Mouse (Mus musculus) frontal cortex, adult 2 months (tissue): ENCODE measurements at regions not wholly inside any gene's neighbourhood (a gene's known extent, or its start where the extent isn't known, plus 50 kb on each side); places are given as distances from the start of the nearest gene placed in this dataset.

Source experiments
- DNase-seq, 2 experiments: peaks; one replicate each; pipeline ENCODE4 v3.0.0; 2022; ENCODE audit warnings: low spot score in 1 of 2; ENCODE audit errors: extremely low spot score in 1 of 2

DNA sequence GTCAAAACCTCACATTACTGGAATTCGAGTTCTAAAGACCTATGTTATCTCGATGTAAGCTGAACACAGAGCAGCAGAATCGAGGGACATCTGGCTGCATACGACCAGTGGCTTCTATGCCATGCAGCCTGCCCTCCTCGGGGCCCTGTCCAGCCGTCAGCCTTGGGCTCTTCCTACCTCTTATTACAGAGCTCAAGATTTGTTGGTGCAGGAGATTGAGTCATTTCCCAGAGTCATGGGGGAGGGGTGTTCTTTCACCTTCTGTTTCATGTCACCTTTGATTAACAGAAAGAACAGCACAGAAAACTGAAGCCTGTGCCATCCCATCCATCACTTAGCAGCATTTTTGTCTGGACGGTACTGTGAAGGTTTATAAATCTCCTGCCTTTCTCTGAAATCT is 52.1 kb downstream of the Sst start:
- no peak for DNase-seq

DNA sequence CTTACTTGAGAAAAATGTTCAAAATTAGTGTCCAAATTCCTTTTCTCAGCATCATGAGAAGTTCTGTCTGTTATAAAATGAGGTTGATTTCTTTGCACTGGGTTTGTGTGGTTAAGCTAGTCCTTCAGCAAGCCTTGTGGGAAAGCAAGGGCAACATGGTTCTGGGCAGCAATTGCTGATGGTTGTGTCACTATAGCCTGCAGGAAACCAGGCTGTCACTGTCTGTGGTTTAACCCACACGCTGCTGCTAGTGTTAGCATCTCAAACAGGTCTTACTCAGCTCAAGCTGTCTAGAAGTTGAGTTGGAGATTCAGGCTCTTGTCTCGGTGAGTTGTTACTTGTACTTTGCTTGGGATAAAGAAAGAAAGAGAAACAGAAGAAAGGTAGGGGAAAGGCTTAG is 52.6 kb downstream of the Sst start:
- no peak for DNase-seq

DNA sequence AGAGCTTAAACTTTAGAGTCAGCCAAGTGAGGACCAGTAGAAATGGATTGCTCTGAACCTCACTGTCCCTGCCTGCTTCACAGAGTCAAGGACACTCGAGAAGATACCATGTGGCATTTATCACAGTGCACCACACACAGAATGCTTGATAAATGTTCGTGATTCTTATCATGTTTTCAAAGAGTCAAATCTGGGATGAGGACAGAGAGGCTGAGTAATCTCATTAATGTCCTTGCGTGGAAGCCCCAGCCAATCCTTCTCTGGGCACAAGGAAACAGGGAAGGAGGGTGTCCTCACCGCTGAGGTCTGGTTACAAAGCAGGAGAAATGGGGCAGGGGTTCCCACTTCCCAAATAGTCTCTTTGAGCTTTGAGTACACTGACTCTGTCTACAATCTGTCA is 55.8 kb downstream of the Sst start:
- no peak for DNase-seq

DNA sequence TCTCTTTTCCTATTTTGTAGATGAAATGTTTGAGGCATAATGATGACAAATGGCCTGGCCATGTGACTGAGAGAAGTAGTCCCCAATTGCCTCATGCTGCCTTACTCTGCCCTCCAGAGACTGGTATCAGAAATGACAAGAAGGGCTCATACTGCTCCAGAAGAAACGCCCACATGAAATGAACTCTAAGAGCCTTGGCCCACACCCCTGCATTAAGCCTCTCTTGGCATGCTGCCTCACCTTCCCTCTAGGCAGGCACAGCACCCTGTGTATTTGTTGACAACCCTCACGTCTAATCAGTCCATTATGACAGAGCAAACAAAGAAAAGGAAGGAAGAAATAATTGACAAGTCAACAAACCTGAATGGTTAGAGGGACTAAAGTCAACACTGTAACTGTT is 57.2 kb downstream of the Sst start:
- DNase-seq: no peak

DNA sequence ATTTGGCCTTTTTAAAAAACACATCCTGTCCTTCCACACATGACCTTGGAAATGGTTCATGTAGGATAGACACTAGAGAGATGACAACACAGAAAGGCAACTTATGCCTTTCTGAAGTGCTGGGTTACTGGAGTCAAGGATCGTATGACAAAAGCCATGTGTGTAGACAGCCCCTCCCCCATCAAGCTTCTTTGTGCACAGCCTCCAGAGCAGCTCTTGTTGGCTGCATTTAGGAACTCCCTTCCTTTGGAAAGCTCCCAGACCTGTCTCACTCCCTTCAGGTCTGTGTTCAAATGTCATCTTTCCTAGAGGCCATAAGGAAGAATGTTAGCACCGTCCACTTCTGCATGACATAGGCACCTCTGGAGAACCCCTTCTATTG is 57.7 kb downstream of the Sst start:
- no peak for DNase-seq

DNA sequence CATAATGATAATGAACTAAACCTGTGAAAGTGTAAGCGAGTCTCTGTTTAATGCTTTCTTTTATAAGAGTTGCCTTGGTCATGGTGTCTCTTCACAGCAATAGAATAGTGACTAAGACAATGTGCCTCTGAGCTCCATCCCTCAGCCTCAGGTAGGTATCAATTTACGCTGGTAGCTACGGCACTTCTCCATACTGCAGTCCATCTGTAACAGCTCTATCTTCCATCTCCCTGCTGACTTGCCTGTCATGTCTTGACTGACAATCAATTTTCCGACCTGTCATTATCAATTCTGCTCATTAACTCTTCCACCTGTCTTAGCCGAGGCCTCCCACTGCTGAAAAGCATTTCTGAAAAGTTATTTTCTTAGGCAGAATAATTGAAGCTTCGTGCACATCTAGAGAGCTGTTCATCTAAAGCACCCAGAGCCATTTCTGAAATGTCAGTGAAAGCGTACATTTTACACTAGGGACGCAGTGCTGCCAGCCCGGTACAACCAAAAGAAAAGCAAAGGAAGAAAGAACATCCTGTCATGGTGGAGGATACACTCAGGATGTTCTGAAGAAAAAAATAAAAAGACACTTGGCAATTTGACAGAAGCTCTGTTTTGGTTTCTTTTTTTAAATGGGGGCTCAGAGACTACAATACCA is 58.2 kb downstream of the Sst start:
- DNase-seq: no peak

DNA sequence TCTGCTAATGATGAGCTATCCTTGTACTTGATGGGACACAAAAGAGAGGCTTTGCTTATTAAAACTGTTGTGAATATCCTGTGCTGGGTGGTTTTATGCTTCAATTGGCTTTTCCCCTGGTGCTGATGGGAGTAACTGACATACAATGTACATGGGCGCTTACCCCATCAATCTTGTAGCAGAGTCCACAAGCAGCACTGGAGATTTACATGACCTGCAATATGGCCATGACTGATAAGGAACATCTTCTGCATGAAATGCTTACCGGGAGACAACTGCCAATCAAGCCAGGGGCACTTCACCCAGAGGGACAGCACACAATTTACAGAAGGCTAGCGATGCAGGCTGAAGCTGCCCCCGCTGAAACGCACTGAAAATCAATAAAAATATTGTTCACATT is 65.1 kb downstream of the Sst start:
- no peak for DNase-seq

DNA sequence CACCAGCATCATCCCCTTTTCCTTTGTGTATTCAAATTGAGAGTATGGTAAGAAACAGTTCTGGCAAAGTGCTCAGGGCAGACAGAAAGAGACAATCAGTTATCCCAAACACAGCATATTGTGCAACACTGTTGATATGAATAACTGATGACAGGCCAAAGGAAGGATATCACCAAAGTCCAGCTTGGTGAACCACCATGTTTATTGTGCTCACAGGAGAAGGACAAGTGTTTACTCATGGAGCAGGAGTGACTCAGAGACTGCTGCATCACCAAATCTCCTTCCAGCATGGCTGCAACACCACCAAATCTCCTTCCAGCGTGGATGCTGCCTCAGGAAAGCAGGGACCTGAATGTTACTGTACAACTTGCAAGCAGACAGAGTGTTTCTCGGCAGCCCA is 105.5 kb downstream of the Sst start:
- no peak for DNase-seq

DNA sequence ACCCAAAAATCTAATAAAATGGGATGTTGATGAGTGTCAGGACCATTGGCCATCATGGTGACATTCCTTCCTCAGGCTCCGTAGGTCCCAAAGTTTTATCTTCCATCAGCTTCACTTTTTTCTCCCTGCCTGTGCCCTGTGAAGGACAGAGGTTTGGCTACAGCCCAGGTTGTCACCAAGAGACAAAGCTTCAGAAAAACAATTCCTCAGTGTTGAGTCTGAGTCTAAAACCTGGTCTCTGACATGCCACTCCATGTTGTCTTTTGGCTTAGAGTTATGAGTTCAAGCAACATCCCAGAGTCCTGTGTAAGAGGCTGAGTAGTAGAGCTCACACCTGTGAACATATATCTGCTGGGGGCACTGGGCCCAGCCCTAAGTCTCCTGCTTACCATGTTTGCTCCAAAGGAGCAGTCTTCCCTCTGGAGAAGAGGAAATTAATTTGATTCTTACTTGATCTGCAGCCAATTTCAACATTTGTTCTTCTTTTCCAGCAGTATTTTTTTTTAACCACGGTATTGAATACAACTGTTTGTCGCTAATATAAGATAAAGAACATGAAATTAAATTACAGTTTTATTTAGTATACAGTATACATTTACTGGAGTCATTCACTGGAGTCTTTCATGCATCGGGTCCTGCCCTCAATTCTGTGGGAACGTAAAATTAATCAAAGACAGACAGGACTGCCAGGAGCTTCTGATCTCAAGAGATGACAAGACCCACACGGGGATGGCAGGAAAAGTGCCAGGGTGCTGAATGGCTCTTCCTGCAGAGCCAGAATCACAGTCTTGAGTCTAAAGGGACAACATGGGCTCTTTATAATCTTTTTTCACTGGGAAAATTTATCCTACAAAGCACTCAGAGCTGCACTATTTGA is 106.5 kb downstream of the Sst start:
- DNase-seq: no peak

DNA sequence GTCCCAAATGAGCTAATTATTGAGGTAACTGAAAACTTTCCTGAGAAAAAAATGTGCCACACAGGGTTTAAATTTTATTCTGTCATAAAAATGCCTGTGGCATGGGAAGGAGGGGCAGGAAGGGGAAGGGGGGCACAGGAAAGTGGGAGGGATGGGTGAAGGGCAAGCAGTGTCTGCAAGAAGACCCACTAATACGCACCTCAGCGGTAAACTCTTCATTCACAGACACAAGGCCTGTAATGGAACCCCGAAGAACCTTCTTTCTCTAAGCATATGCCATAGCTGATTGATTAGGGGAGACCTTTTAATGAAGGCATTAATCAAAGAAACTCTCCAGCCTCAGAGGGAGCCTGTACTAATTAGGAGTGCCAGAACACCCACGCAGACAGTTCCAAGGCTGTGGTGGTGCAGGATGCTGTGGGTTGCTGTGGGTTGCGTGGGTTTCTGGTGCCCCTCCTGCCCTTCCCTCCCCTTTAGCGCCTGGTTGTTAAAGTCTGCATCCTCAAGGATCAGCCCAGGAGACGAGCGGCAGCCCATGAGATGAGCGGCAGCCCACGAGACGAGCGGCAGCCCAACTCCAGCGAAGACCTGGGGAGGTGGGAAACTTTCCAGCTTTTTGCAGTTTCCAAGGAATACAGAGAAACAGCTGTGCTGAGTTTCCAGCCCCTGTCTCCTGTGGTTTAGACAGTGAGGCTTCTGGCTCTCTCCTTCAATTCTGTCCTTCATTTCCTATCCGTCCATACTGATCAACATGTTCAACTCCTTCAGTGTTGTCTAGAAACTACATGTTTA is 110.1 kb downstream of the Sst start:
- DNase-seq: no peak

DNA sequence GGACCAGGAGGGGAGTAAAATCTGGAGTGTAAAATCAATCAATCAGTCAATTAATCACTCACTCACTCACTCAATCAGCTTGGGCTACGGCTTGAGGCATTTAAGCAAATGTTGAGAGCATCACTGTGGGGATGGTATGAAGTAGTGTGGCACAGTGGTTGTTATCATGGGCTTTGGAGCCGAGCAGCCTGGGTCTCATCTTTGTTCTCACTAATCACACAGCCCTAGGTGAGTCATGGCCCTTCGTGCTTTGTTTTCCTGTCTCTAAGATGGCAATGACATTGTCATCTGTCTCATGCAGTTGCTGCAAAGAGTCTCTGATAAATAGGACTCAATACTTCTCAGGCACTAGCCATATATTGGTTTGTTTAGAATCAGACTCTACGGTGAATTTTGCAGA is 112.9 kb downstream of the Sst start:
- DNase-seq: no peak

DNA sequence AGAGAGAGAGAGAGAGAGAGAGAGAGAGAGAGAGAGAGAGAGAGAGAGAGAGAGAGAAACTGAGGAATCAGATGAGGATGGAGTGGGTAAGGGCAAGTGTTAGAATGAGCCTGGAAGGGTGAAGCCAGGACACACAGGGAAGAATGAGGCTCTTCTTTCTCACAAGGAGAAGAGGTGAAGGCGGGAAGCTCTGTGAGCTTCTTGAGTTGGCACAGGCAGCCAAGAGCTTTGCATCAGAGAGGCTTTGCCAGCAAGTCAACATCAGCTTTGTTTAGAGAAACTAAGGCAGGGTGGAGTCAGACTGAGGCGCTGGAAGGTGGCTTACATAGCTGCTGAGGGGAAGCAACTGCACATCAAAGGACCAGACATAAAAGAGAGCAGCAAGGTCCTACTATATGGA is 113.7 kb downstream of the Sst start:
- no peak for DNase-seq

DNA sequence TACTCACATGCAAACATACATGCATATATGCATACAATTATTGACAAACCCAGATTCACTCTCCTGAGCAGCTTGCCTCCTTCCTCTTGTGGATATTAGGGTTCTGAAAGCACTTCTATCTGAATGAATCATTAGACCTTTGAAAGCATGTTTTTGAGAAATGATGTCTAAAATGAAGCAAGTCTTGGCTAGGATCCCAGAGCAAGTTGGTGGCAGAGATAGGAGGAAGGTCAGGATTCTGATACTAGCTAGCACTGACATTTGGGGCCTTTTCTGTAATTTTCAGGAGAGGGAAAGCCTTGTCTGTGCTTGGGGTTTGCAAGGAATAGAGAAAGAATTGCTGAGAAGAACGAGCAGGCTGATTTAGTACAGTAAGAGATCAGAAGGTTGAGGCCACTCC is 114.3 kb downstream of the Sst start:
- no peak for DNase-seq

DNA sequence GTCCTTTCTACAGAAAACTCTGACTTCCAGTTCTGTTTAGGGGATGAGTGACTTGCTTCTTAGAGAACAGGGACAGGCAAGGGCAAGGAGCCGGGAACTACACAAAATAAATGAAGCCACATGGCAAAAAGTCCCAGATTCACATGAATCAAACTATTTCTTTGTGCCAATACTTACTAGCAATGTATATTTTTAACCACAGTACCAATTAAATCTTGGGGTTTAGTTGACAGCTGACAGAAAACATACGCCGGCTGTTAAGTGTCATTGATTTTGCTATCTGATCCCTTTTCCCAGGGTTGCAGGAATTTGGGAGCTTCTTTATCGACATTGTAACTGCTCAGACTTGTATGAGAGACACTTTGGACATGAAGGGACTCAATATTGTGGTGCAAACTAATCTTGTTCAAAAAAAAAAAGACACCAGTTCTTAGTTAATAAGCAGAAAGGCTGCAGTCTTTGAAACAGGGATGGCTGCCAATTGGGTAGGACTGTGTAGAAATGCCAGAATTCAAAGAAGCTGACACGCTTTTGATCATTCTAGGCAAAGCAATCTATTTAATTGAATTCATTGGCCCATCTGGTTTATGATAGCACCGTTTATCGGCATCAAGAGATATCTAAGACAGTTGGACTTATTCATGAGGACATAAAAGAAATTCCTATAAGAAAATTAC is 132.5 kb downstream of the Sst start:
- DNase-seq: peak in 1 of 2 experiments; percentile 26

DNA sequence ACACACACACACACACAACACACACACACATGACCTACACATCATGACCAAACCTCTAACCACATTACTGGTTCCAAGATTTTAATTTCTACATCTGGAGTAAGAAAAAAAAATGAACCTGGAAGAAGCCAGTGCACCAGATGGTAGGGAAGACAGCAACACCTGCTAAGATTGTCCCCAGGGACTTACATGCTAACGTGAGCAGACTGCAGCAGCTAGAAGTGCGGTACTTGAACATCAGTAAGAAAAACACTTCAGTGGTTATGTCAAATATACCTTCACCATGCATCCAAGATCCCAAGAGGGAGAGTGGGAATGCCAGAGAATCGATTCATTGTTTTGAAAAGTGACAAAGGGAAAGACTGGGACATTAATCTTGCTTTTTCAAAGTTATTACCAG is 153.7 kb downstream of the Sst start:
- no peak for DNase-seq

DNA sequence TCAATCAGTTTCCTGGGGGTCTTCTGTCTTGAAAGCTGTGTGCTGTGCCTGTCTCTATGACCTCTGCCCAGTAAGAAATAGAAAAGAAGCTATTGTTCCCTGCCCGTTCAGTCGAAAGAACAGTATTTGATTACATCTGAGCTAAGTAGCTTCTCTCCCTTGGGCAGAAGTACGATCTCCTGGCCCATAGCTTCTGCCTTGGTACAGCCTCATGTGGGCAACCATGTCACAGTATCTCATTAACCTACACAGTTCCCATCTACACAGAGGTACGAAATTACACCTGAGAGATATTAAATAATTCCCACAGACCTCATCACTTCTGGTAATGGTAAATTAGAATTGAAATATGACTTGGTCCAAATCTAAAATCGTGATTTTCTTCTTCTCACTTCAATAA is 155.0 kb downstream of the Sst start:
- no peak for DNase-seq

DNA sequence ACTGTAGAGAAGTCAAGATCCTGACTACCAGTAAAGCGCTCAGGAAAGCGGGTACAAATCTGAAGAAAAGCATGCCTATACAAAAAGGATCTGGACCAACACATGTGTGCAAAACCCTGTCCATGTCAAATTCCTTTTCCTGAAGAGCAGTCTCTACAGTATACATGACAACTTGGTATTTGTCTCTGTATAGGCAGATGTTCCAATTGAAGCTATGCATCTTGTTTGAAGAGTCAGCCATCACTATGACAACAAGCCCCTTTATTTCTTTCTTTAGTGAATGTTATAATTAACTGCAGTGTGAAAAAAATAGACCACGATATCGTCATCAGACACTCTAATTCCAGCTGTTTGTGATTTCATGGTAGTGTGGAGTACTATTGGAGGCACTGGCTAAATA is 164.2 kb downstream of the Sst start:
- no peak for DNase-seq

DNA sequence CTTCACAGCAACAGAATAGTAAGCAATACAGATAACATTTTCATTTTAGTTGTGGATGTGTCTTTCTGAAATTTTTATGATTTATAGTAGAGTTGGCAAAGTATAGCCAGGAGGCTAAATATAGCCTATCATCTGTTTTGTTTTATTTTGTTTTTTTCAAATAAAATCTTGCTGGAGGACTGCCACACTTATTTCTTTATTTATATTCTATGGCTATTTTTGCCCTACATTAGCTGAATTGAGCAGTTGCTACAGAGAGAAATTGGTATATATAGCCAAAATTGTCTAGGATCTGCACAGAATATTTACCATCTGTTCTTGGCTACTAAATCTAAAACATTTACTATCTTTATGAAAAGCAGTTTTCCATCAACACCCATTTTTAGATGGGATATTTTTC is 169.0 kb downstream of the Sst start:
- peak in 1 of 2 experiments; percentile 9 for DNase-seq

DNA sequence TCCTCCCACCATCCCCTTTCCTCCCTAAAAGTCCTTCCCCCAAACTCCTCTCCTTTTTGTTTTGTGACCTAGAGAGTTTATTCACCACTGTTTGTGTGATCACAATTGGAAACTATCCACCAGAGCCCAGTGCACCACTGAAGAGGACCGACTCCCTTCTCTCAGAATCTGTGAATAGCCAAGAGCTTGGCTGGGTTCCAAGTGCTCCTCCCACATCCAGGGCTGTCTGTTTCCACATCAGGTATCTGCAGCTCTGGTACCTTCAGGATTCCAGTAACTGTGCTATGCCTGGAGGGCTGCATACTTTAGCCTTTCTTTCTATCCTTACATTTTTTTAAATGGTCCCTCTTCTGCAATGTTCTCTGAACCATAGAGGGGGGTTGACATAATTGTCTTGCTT is 180.5 kb upstream of the Masp1 start:
- DNase-seq: no peak

DNA sequence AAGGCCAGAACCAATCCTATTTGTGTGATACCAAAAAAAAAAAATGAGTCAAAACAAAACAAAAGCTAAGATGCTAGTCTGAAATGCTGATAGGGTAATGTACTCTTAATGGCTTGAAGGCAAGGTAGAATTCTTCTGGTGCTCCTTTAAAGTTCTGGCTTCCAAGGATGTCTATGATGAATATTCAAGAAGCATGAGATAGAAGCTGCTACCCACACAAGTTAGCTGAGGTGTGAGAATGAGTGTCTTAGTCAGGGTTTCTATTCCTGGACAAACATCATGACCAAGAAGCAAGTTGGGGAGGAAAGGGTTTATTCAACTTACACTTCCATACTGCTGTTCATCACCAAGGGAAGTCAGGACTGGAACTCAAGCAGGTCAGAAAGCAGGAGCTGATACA is 173.6 kb upstream of the Masp1 start:
- DNase-seq: peak; percentile 27 to 55

DNA sequence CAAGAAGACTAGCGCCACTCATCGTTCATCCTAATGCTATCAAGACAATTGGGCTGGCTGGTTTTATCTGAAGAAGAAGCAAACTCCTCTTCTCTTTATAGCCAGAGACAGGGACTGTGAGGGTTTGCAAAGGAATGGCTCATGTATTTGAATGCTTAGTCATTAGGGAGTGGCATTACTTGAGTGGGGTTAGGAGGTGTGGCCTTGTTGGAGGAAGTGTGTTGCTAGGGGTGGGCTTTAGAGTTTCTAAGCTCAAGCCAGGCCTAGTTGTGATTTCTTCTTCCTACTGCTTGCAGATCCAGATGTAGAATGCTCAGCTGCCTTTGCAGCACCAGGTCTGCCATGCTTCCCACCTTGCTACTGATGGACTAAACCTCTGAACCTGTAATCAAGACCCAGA is 169.4 kb upstream of the Masp1 start:
- DNase-seq: no peak
